Mouse (Mus musculus) hindbrain, embryonic 16.5 days (tissue): ENCODE measurements at regions not wholly inside any gene's neighbourhood (a gene's known extent, or its start where the extent isn't known, plus 50 kb on each side); places are given as distances from the start of the nearest gene placed in this dataset.

ENCODE experiments used
- ATAC-seq: fragments of 200-750 bp; cut with Nextera tagmentation; 2 replicates; pipeline ENCODE4 v1.8.0; 2017; ENCODE audit warnings: moderate TSS enrichment, moderate library complexity
- H3K27ac ChIP-seq: fragments of 300-500 bp; sonication (generic); 2 replicates; pipeline ENCODE4 v1.5.1; 2014; ENCODE audit warnings: low read depth, mild to moderate bottlenecking, control low read depth, low read length, moderate library complexity
- H3K27me3 ChIP-seq: fragments of 300-500 bp; sonication (generic); replicated peaks from 2 replicates; pipeline ENCODE4 v1.6.1; 2014; ENCODE audit warnings: low read length; ENCODE audit not compliant: control insufficient read depth, insufficient read depth
- H3K36me3 ChIP-seq: fragments of 300-500 bp; sonication (generic); 2 replicates; pipeline ENCODE4 v1.6.1; 2014; ENCODE audit warnings: mild to moderate bottlenecking, low read length, moderate library complexity, mixed read lengths; ENCODE audit not compliant: control insufficient read depth, insufficient read depth
- H3K4me1 ChIP-seq: fragments of 300-500 bp; sonication (generic); 2 replicates; pipeline ENCODE4 v1.6.1; 2014; ENCODE audit warnings: low read depth, low read length; ENCODE audit not compliant: control insufficient read depth, insufficient read depth
- H3K4me2 ChIP-seq: fragments of 300-500 bp; sonication (generic); 2 replicates; pipeline ENCODE4 v1.6.1; 2014; ENCODE audit warnings: mild to moderate bottlenecking, low read length, control low read depth, moderate library complexity
- H3K4me3 ChIP-seq: fragments of 300-500 bp; sonication (generic); 2 replicates; pipeline ENCODE4 v1.5.1; 2014; ENCODE audit warnings: mild to moderate bottlenecking, low read length, control low read depth, moderate library complexity
- H3K9ac ChIP-seq: fragments of 300-500 bp; sonication (generic); 2 replicates; pipeline ENCODE4 v1.6.1; 2014; ENCODE audit warnings: low read depth, mild to moderate bottlenecking, control low read depth, low read length, moderate library complexity
- H3K9me3 ChIP-seq: fragments of 300-500 bp; sonication (generic); 2 replicates; pipeline ENCODE4 v1.6.1; 2014; ENCODE audit warnings: mild to moderate bottlenecking, low read length, moderate library complexity; ENCODE audit not compliant: control insufficient read depth
- WGBS: fragments of 180-500 bp; shearing (Covaris S2); extraction: QIAGEN DNeasy Blood & Tissue Kit; methylation state at CpG from one replicate; pipeline ENCODE4 v1.1.7; 2014; 5-methylcytosine and 5-hydroxymethylcytosine counted together

DNA sequence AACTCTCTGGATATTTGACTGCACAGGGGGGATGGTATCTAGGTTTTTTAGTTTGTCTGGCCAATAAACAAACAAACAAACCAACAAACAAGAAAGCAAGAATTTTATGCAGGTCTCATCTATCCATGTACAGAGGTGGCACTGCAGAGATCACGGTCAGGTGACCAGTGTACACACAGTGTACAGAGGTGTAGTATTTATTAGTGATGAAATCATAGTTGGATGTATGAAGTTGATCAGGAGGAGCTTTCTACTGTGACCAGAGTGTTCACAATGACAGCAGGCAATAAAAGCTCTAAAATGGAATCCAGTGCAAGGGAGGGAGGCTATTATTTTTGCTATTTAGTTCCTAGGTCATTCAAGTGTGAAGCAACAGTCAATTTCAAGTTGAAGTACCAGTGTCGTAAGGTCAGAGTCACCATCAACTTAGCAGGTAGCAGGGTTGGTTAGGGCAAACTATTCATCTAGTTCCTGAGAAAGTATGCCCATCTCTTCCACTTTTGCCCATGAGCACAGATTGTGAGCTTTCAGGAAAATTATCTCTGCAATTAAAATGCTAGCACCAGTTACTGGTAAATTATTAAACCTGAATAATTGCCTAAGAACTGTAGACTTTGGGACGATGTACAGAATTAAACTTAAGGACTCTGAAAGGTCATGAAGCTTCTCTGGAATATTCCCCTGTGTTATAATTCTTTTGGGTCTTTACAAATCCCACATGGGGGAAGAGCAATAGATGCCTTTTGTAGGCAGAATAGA, 384.9 kb upstream of the Sel1l start:
- no peak overlapping the region for H3K4me3 ChIP-seq
- no peaks in the 10 kb centered on the region for H3K9me3 ChIP-seq
- no peaks in the 10 kb centered on the region for H3K27me3 ChIP-seq
- no peaks in the 10 kb centered on the region for H3K4me1 ChIP-seq
- no peak overlapping the region for H3K4me2 ChIP-seq
- H3K36me3 ChIP-seq = no peaks in the 10 kb centered on the region
- H3K9ac ChIP-seq = no peak overlapping the region
- ATAC-seq = no peak
- 81% methylated on average over 3 of the region's 3 CpGs for WGBS
- no peak overlapping the region for H3K27ac ChIP-seq

DNA sequence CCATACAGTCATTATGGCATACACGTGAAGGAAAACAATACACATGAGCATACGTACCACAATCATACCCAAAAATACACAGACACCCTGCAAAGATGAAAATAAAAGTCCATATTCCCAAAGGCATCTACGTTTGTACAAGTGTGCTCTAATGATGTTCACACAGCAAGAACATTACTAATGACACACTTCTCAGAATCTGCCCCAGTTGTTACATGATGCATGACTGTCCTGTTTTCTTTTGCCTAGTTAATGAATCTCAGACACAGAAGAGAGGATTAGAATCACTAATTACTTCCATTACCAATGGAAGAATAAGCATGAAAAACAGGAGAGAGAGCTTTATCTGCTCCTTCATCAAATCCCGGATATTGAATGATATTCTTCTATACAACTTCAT, 379.6 kb upstream of the Sel1l start:
- Histone ChIP-seq H3K9me3 (no peaks in the 10 kb centered on the region), H3K27me3 (no peaks in the 10 kb centered on the region), H3K4me1 (no peaks in the 10 kb centered on the region), H3K4me2 (no peak overlapping the region), H3K9ac (no peak overlapping the region), H3K27ac (no peak overlapping the region), H3K36me3 (no peaks in the 10 kb centered on the region), H3K4me3 (no peak overlapping the region)
- 65% methylated on average over 4 of the region's 4 CpGs for WGBS
- ATAC-seq = no peak

DNA sequence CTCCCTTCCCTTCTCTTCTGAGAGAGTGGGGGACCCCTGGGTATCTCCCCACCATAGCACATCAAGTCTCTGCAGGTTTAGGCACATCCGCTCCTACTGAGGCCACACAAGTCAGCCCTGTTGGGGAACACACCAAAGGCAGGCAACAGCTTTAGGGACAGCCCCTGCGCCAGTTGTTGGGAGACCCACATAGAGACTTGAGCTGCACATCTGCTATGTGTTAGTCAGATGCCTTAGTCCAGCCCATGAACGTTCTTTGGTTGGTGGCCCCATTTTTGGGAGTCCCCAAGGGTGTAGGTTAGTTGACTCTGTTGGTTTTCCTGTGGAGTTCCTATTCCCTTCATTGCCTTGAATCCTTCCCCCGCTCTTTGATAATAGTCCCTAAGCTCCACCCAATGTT, 354.4 kb upstream of the Sel1l start:
- no peaks in the 10 kb centered on the region for H3K4me1 ChIP-seq
- no peak overlapping the region for H3K4me2 ChIP-seq
- H3K36me3 ChIP-seq = no peaks in the 10 kb centered on the region
- no peak overlapping the region for H3K4me3 ChIP-seq
- no peak overlapping the region for H3K27ac ChIP-seq
- WGBS = 90% methylated on average over 4 of the region's 4 CpGs
- H3K9me3 ChIP-seq = no peaks in the 10 kb centered on the region
- no peak overlapping the region for H3K9ac ChIP-seq
- ATAC-seq = no peak
- no peaks in the 10 kb centered on the region for H3K27me3 ChIP-seq

DNA sequence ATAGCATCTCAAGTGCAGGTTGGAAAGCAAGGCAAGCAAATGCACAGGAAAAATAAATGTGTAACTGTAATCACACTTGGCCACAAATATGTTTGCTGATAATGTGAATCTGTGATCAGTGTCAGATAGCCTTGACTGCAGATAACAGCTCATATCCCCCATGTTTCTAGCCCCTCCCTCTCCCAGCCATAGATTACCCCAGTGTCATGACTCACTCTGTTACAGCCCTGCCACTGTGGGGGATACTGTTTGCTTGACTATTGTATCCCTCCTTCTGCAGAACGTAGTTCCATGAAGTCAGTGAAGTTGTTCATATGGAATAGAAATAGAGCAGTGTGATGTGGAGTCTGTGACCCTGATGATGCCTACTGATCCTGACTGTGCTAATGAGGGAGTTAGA, 351.6 kb upstream of the Sel1l start:
- H3K27me3 ChIP-seq = no peaks in the 10 kb centered on the region
- 61% methylated on average over 1 of the region's 1 CpGs for WGBS
- H3K4me3 ChIP-seq = no peak overlapping the region
- H3K36me3 ChIP-seq = no peaks in the 10 kb centered on the region
- no peak overlapping the region for H3K9ac ChIP-seq
- no peak overlapping the region for H3K27ac ChIP-seq
- ATAC-seq = no peak
- no peaks in the 10 kb centered on the region for H3K9me3 ChIP-seq
- no peak overlapping the region for H3K4me2 ChIP-seq
- no peaks in the 10 kb centered on the region for H3K4me1 ChIP-seq

DNA sequence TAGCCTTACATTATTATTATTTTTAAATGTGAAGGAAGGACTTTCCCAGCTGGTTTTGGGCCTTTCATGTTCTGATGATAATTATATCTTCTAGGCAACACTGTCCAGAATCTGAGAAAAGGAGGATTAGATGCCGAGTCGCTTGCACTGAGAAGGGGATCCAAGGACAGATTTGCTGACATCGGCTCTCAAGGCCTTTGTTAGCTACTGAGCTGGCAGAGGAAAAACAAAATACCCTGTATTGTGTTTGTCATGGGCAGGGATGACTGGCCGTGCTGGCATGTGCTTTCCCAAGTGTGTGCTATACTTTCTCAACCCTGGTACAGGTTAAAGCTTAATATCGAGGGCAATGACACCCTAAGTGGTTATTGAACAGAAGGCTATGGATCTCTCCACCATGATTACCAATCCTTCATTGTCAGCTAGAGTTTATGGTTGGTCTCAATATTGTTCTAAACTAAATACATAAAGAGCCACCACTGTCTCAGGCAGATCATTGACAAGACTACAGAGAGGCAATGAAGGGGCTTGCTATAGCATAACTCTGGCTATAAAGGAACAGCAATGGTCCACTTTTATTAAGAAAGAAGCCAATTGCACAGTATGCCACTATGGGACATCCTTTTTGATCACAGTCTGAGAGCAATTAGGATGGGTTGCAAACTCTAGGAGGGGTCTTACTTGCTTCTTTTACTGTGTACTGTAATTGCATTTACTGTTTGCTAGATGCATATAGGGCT, 350.0 kb upstream of the Sel1l start:
- Histone ChIP-seq H3K4me1 (no peaks in the 10 kb centered on the region), H3K9ac (no peak overlapping the region), H3K4me3 (no peak overlapping the region), H3K36me3 (no peaks in the 10 kb centered on the region), H3K4me2 (no peak overlapping the region), H3K9me3 (no peaks in the 10 kb centered on the region), H3K27me3 (no peaks in the 10 kb centered on the region), H3K27ac (no peak overlapping the region)
- WGBS = 79% methylated on average over 5 of the region's 5 CpGs
- no peak for ATAC-seq

DNA sequence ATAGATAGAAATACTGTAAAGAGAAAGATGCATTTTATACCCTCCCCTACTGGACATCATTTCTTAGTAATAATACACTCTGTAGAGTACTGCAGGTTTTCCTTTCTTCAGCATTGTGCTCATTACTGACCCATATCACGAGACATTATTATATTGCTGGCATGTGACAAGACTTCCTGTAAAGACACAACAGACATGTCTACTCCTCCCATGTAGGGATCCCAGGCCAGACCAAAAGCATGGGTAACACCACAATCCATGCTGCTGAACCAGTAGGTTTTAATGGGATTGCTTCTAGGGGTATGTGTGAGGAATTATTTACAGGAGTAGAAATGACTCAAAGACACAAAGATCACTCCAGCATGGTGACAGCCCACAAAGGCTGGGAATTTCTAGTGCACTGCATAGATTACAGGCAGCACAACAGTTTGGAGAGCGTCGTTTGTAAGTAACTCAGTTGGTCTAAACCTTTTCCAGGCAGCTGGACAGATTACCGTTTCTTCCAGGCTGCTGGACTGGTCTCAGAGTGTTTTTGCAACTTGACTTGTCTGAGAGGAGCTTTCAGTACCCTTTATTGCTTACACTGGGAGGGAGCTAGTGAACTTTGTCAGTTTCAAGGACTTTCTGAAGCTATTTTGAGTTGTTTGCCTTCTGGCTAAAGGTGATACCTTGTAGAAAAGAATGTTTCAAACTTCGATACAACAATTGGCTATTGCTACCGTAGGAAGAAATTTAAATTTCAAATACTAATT, 345.2 kb upstream of the Sel1l start:
- Histone ChIP-seq H3K4me2 (no peak overlapping the region), H3K4me1 (no peaks in the 10 kb centered on the region), H3K36me3 (no peaks in the 10 kb centered on the region), H3K9me3 (no peaks in the 10 kb centered on the region), H3K27me3 (no peaks in the 10 kb centered on the region), H3K9ac (no peak overlapping the region), H3K4me3 (no peak overlapping the region), H3K27ac (no peak overlapping the region)
- WGBS = 85% methylated on average over 6 of the region's 6 CpGs
- no peak for ATAC-seq

DNA sequence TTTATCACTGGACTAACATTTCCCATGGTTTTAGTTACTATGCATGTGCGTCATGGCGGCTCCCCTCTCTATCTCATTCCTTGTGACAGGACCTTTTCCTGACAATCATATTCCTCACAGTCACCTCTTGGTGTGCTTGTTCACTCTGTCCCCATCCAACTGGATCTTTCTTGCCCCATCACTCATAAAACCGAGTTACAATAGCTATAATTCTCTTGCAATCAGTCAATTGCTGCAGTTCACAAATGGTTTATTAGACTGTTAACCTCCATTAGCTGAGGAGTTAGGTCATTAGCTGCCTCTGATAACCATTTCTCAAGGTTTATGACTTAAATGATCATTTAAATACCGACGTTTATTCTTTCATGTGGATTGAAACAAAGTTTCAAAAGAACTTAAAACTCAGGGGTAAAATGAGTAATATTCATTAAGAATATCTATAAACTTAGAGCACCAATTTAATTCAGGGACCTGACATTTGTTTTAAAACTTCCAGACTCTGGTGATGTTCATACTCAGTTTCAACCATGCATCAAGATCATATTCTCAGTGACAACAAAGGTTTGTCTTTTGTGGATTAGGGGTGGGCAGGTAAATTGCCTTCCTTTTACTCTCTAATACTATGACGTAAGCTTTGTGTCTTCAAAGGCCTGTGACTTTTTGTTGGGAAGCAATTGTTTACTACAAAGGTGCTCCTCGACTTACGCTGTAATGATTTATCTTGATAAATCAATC, 344.4 kb upstream of the Sel1l start:
- no peaks in the 10 kb centered on the region for H3K9me3 ChIP-seq
- ATAC-seq = no peak
- no peak overlapping the region for H3K4me3 ChIP-seq
- H3K36me3 ChIP-seq = no peaks in the 10 kb centered on the region
- no peak overlapping the region for H3K4me2 ChIP-seq
- H3K27me3 ChIP-seq = no peaks in the 10 kb centered on the region
- no peaks in the 10 kb centered on the region for H3K4me1 ChIP-seq
- H3K27ac ChIP-seq = no peak overlapping the region
- H3K9ac ChIP-seq = no peak overlapping the region
- 93% methylated on average over 8 of the region's 8 CpGs for WGBS

DNA sequence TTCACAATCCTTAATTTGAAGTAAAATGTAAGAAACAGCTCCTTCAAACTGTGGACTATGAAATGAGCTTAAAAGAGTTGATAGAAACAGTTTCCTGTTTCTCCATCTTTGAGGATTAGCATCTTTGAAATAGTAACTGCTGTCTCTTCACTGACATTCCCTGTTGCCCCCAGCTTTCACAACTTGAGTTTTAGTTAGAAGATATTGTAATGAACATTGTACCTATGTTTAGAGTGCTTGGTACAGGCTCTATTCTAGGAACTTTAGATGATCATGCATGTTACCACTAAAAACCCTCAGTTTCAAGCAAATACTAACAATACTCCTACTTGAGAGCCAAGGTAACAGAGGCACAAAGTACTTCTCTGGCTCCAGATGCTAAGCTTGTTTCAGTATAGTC, 340.1 kb upstream of the Sel1l start:
- ATAC-seq = no peak
- Histone ChIP-seq H3K36me3 (no peaks in the 10 kb centered on the region), H3K9ac (no peak overlapping the region), H3K4me1 (no peaks in the 10 kb centered on the region), H3K4me2 (no peak overlapping the region), H3K4me3 (no peak overlapping the region), H3K9me3 (no peaks in the 10 kb centered on the region), H3K27ac (no peak overlapping the region), H3K27me3 (no peaks in the 10 kb centered on the region)

DNA sequence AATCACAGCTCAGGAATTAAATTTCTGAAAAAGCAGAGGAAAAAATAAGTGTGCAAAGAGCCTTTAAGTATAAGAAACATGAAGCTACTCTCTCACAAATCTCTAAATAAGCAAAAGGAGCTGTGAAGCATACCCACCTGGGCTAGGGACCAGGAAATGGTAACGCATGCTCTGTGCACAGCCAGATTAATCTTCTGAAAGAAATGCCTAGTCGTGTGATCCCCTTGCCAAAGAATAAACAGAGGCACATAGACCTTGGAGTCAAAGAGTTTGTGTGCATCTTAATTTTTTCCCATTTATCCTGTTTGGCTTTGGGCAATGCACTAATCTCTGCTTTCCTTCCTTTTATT, 338.2 kb upstream of the Sel1l start:
- WGBS = 76% methylated on average over 2 of the region's 2 CpGs
- Histone ChIP-seq H3K36me3 (no peaks in the 10 kb centered on the region), H3K27me3 (no peaks in the 10 kb centered on the region), H3K4me2 (no peak overlapping the region), H3K4me3 (no peak overlapping the region), H3K27ac (no peak overlapping the region), H3K4me1 (no peaks in the 10 kb centered on the region), H3K9me3 (no peaks in the 10 kb centered on the region), H3K9ac (no peak overlapping the region)
- no peak for ATAC-seq
